Mouse (Mus musculus) heart, embryonic 13.5 days (tissue): ENCODE measurements at regions not wholly inside any gene's neighbourhood (a gene's known extent, or its start where the extent isn't known, plus 50 kb on each side); places are given as distances from the start of the nearest gene placed in this dataset.

Experiments
- ATAC-seq: fragments of 200-750 bp; cut with Nextera tagmentation; 2 replicates; pipeline ENCODE4 v1.8.0; 2017; ENCODE audit warnings: moderate TSS enrichment; ENCODE audit not compliant: insufficient number of reproducible peaks, low FRiP score, low TSS enrichment; ENCODE audit errors: extremely low read depth
- H3K27ac ChIP-seq: fragments of 300-500 bp; sonication (generic); replicated peaks from 2 replicates; pipeline ENCODE4 v1.5.1; 2015; ENCODE audit warnings: moderate library complexity, mild to moderate bottlenecking, inconsistent platforms
- H3K27me3 ChIP-seq: fragments of 300-500 bp; sonication (generic); replicated peaks from 2 replicates; pipeline ENCODE4 v1.6.1; 2015; ENCODE audit warnings: mild to moderate bottlenecking, inconsistent platforms
- H3K36me3 ChIP-seq: fragments of 300-500 bp; sonication (generic); 2 replicates; pipeline ENCODE4 v1.6.1; 2015; ENCODE audit warnings: mild to moderate bottlenecking, inconsistent platforms
- H3K4me1 ChIP-seq: fragments of 300-500 bp; sonication (generic); 2 replicates; pipeline ENCODE4 v1.6.1; 2015; ENCODE audit warnings: inconsistent platforms
- H3K4me2 ChIP-seq: fragments of 300-500 bp; sonication (generic); 2 replicates; pipeline ENCODE4 v1.6.1; 2015; ENCODE audit warnings: inconsistent platforms, mild to moderate bottlenecking, moderate library complexity
- H3K4me3 ChIP-seq: fragments of 300-500 bp; sonication (generic); 2 replicates; pipeline ENCODE4 v1.5.1; 2015; ENCODE audit warnings: moderate library complexity, mild to moderate bottlenecking, inconsistent platforms
- H3K9ac ChIP-seq: fragments of 300-500 bp; sonication (generic); 2 replicates; pipeline ENCODE4 v1.6.1; 2015; ENCODE audit warnings: inconsistent platforms, mild to moderate bottlenecking, moderate library complexity
- H3K9me3 ChIP-seq: fragments of 300-500 bp; sonication (generic); 2 replicates; pipeline ENCODE4 v1.6.1; 2016; ENCODE audit warnings: inconsistent platforms
- WGBS: fragments of 180-500 bp; shearing (Covaris S2); methylation state at CpG from one replicate; pipeline ENCODE4 v1.1.7; 2015; ENCODE audit warnings: mixed read lengths; 5-methylcytosine and 5-hydroxymethylcytosine counted together

DNA sequence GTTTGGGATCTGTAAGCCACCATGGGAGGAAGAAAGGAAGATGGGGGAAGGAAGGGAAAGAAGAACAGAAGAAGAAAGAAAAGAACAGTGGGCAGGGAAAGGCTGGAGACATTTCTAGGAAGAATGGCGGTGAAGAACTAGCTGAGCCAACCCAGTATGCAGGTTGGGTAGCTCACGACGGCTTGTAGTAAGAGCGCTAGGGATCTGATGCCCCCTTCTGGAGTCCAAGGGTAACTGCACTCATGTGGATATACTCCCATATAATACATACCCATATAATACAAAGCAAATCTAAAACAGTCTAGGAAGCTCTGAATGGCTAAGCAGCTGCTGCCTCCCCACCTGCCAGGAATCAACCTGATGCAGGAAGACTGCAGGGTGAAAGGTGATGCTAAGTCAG lies 100.2 kb upstream of the Gli2 start:
- no peak for ATAC-seq
- Histone ChIP-seq H3K27ac (no peak overlapping the region), H3K27me3 (no peaks in the 10 kb centered on the region), H3K9me3 (0 out of 2 replicates have a peak, but pooled peaks cover 3% of the 10 kb centered on the region), H3K9ac (no peak overlapping the region), H3K4me3 (no peak overlapping the region), H3K4me1 (no peaks in the 10 kb centered on the region), H3K4me2 (no peak overlapping the region), H3K36me3 (no peaks in the 10 kb centered on the region)
- 92% methylated on average over 4 of the region's 4 CpGs for WGBS

DNA sequence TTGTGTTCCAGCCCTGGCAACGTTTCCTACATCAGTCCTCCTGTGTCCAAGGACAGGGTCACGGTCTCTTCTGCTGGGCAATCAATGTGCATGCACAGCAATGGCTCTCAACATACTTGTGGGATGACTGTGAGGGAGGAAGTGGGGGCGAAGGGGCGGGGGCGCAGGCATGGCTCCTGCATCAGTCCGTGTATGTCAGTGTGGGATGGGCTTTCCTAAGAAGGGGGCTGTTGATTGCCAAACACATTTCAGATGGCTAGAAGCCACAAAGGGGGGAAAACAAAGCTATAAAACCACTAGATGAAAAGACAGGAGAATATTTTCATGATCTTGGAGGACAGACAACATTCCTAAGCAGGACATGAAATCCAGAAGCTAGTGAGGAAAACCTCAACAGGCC lies 99.4 kb upstream of the Gli2 start:
- Histone ChIP-seq H3K27me3 (no peaks in the 10 kb centered on the region), H3K36me3 (no peaks in the 10 kb centered on the region)
- WGBS, result 81% methylated on average over 6 of the region's 6 CpGs

DNA sequence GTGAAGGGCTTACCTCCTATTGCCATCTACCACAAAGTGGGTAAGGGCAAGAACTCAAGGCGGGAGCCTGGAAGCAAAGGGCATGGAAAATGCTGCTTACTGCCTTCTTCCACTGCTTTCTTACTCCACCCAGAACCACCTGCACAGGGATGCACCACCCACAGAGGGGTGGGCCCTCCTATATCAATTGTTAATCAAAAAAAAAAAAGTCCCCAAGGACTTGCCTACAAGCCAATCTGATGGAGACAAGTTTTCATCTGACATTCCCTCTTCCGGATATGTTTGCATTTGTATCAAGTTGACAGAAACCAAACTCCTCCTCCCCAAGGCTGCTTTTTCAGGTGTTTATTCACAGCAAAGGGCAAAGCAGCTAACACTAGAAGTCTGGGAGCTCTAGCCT lies 94.1 kb upstream of the Gli2 start:
- Histone ChIP-seq H3K4me1 (no peaks in the 10 kb centered on the region), H3K9me3 (no peaks in the 10 kb centered on the region), H3K4me2 (no peak overlapping the region), H3K27me3 (no peaks in the 10 kb centered on the region; the same call in 1 of the 2 replicates), H3K9ac (no peak overlapping the region), H3K36me3 (no peaks in the 10 kb centered on the region), H3K4me3 (no peak overlapping the region), H3K27ac (no peak overlapping the region)
- ATAC-seq, result no peak
- 73% methylated on average over 2 of the region's 2 CpGs for WGBS

More for the DNA sequence above, 99.4 kb upstream of the Gli2 start:
- Histone ChIP-seq H3K27ac (no peak overlapping the region), H3K4me3 (no peak overlapping the region), H3K4me1 (no peaks in the 10 kb centered on the region), H3K9ac (no peak overlapping the region), H3K4me2 (no peak overlapping the region), H3K9me3 (0 out of 2 replicates have a peak, but pooled peaks cover 3% of the 10 kb centered on the region)
- ATAC-seq, result no peak

DNA sequence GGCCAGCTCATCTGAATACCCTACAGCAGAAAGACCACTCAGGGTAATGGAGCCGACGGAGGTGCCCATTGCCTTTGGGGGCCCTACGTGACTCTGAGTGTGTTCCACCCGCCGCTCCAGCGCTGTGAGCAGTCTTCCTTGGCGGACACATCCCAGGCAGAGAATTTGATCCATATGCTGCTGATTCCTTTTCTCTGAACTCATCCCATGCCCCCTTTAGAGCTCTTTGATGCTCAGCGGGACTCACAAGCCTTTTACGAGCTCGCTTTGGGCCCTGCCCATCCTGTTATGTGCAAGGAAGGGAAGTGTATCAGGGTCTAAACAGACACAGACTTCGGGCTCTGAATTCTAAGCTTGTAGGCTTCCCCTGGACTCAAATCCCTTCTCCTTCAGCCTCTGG lies 90.4 kb upstream of the Gli2 start:
- H3K27ac ChIP-seq, result no peak overlapping the region
- no peak for ATAC-seq
- H3K4me1 ChIP-seq, result no peaks in the 10 kb centered on the region
- no peak overlapping the region for H3K9ac ChIP-seq
- H3K9me3 ChIP-seq, result no peaks in the 10 kb centered on the region
- 63% methylated on average over 11 of the region's 11 CpGs for WGBS
- H3K4me2 ChIP-seq, result no peak overlapping the region
- no peaks in the 10 kb centered on the region; the same call in 1 of the 2 replicates for H3K27me3 ChIP-seq
- H3K4me3 ChIP-seq, result no peak overlapping the region
- H3K36me3 ChIP-seq, result no peaks in the 10 kb centered on the region

DNA sequence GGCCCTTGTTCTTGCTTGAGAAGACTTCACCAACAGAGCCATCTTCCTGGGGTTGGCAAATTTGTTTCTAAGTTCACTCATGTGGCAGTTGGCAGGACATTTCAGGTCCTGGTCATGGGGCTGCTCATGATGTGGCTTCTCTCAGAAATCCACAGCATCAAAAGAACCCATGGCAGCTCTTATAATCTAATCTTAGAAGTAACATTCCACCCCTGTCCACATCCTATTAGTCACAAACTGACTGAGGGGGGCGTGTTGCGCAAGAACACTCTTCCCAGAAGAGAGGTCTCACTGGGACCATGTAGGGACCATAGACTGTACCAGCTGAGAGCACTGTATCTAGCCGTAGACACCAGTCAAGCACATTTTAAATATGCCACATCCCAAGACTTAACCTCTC lies 75.6 kb upstream of the Gli2 start:
- Histone ChIP-seq H3K4me1 (no peaks in the 10 kb centered on the region), H3K27ac (no peak overlapping the region), H3K36me3 (no peaks in the 10 kb centered on the region), H3K4me3 (no peak overlapping the region), H3K9ac (no peak overlapping the region), H3K27me3 (peaks cover 3% of the 10 kb centered on the region; the same call in 1 of the 2 replicates), H3K4me2 (no peak overlapping the region), H3K9me3 (no peaks in the 10 kb centered on the region)
- 82% methylated on average over 3 of the region's 3 CpGs for WGBS
- ATAC-seq, result no peak

DNA sequence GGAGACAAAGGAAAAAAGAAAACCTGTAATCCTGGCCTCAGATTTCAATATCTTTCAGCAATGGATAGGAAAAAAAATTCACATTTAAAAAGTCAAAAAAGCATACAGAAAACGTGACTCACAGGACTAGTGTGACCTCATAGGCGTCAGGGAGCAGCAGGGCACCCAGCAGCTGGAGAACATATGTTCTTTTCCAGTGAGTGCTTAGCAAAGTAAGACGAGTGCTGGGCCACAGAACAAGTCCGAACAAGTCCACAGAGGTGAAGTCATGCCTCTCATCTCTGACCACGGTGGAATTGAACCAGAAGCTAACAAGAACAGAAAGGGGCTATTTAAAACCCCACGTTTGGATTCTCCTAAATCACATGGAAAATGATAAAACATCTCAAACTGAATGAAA lies 72.1 kb upstream of the Gli2 start:
- H3K27ac ChIP-seq, result no peak overlapping the region
- WGBS, result 52% methylated on average over 6 of the region's 6 CpGs
- H3K9me3 ChIP-seq, result no peaks in the 10 kb centered on the region
- no peak overlapping the region for H3K4me2 ChIP-seq
- H3K9ac ChIP-seq, result no peak overlapping the region
- no peak for ATAC-seq
- no peaks in the 10 kb centered on the region for H3K36me3 ChIP-seq
- H3K27me3 ChIP-seq, result no peaks in the 10 kb centered on the region
- no peaks in the 10 kb centered on the region for H3K4me1 ChIP-seq
- no peak overlapping the region for H3K4me3 ChIP-seq

DNA sequence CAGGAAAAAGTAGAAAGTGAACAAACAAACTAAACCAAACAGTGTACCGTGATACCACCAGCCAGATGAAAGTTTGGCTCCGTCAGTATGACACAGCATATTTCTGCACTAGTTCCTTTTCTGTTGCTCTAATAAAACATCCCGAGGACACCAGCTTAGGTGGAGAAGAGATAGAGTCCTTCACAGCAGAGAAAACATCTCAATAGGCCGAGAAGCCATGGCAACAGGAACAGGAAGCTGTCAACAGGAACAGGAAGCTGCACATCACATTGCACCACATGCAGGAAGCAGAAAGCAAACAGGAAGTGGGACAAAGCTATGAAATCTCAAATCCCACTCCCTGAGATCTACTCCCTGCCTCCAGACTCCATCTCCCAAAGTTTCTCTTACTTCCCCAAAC lies 71.4 kb upstream of the Gli2 start:
- ATAC-seq, result no peak
- Histone ChIP-seq H3K27ac (no peak overlapping the region), H3K4me2 (no peak overlapping the region), H3K27me3 (no peaks in the 10 kb centered on the region), H3K9me3 (no peaks in the 10 kb centered on the region), H3K4me1 (no peaks in the 10 kb centered on the region), H3K4me3 (no peak overlapping the region), H3K36me3 (no peaks in the 10 kb centered on the region), H3K9ac (no peak overlapping the region)
- WGBS, result 67% methylated on average over 4 of the region's 4 CpGs

DNA sequence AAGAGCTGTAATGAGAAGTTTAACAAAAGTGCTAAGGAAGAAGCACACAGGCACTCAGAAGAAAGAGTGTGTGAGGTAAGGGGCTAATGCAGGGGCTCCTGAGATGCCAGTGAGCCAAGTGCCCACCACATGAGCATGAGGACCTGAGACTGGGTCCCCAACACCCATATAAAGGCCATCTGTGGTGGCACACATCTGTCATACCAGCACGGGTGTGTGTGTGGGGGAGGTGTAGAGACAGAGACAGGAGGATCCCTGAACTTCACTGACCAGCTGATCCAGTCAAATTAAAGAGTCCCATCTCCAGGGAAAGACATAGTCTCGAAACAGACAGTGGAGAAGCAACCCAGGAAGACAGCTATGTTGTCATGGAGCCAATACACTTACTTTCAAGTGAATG lies 70.6 kb upstream of the Gli2 start:
- no peak overlapping the region for H3K9ac ChIP-seq
- H3K4me2 ChIP-seq, result no peak overlapping the region
- no peaks in the 10 kb centered on the region for H3K9me3 ChIP-seq
- 71% methylated on average over 2 of the region's 2 CpGs for WGBS
- H3K27ac ChIP-seq, result no peak overlapping the region
- no peaks in the 10 kb centered on the region for H3K36me3 ChIP-seq
- no peak for ATAC-seq
- no peaks in the 10 kb centered on the region for H3K4me1 ChIP-seq
- no peak overlapping the region for H3K4me3 ChIP-seq
- H3K27me3 ChIP-seq, result no peaks in the 10 kb centered on the region

DNA sequence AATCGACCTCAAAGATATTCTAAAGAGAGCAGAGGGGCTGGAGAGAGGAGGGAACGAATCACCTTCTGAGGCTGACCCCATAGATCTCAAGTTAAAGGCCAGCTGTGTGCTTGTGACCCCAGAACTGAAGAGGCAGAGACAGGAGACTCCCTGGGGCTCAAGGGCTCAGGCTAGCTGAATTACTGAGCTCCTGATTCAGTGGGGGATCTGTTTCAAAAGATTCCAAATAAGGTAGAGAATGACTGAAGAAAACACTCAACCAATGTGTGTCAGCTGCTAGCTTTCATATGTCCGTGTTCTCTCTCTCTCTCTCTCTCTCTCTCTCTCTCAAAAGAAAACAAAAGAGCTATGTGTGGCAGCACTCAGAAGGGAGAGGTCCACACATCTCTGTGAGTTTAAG lies 70.0 kb upstream of the Gli2 start:
- 30% methylated on average over 3 of the region's 3 CpGs for WGBS
- H3K9ac ChIP-seq, result no peak overlapping the region

DNA sequence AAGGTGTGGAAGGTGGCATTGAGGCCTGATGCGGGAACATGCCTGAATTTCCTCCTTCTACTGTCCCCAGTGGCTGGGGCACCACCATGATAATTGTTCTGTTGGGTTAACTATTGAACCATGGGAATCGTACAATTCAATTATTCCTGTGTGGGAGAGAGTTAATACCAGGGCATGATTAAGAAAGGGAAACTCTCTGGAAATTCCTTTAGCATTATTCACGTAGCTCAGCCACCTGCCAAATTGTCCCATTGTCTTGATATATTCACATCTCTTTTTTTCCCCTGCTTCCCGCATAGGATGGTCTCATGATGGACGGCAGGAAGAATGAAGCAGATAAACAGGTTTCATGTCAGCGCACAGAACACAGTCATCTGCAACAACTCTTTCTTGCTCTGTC lies 69.6 kb upstream of the Gli2 start:
- 59% methylated on average over 6 of the region's 6 CpGs for WGBS
- no peak overlapping the region for H3K27ac ChIP-seq
- no peaks in the 10 kb centered on the region for H3K36me3 ChIP-seq
- H3K4me2 ChIP-seq, result no peak overlapping the region
- no peak for ATAC-seq
- H3K9me3 ChIP-seq, result no peaks in the 10 kb centered on the region
- no peaks in the 10 kb centered on the region for H3K27me3 ChIP-seq
- no peak overlapping the region for H3K4me3 ChIP-seq
- no peak overlapping the region for H3K9ac ChIP-seq
- H3K4me1 ChIP-seq, result no peaks in the 10 kb centered on the region

More for the DNA sequence above, 70.0 kb upstream of the Gli2 start:
- Histone ChIP-seq H3K4me2 (no peak overlapping the region), H3K36me3 (no peaks in the 10 kb centered on the region), H3K4me3 (no peak overlapping the region), H3K27ac (no peak overlapping the region), H3K27me3 (no peaks in the 10 kb centered on the region), H3K4me1 (no peaks in the 10 kb centered on the region), H3K9me3 (no peaks in the 10 kb centered on the region)
- no peak for ATAC-seq

DNA sequence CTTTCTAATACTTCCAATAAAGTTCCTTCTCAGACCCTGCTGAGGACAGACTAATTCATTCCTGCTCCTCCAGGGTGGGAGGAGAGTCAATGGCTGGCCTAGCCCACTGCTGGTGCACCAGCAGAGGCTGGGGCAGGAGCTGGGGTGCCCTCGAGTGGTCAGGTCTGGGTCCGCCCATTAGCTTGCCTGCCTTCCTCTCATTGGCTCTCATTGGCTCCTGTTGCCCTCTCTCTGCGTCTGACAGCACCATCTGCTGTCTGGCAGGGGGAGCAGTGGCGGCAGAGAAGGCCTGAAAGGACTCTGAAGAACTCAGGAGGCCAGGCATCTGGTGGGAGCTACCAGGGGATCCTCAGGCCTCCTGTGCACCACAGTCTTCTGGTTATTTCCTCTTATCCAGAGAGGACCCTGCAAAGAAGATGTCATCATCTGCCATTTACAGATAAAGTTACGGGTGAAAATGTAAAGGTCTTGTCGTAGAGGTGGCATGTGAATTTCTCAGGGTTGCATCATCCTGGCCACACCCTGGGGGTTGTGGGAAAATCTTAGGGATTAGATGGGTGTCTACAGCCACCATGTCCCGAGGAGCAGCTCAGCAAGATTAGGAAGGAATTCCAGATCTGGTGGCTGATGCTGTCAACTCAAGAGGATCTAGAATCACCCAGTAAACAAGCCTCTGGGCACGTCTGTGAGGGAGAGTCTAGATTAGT lies 66.6 kb upstream of the Gli2 start:
- H3K27ac ChIP-seq, result no peak overlapping the region
- no peak for ATAC-seq
- WGBS, result 31% methylated on average over 8 of the region's 8 CpGs

DNA sequence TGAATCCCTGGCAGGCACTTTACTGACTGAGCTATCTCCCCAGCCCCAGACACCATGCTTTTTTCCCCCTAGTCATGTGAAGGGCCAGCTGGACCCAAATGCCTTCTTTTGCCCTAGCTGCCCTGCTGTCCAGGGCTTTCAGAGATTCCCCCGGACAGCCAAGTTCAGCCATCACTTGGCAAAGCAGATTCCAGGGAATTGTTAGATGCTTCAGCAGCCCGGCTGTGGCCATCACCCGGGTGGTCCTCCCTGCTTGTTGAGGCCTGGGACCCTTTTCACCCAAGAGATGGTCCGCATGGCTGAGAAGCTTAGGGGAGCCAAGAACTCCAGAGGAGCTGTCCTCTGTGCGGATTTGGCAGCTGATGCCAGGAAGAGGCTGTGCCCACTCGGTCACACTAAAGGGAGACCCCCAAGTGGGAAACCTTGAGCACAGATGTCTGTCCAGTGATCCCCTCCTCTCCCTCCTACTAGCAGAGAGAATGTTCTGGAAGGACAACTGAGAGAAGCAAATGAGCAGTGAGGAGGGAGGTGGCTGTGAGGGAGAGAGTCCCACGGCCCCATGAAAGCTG lies 61.8 kb upstream of the Gli2 start:
- H3K9ac ChIP-seq, result no peak overlapping the region
- 67% methylated on average over 7 of the region's 7 CpGs for WGBS
- H3K27ac ChIP-seq, result no peak overlapping the region
- no peaks in the 10 kb centered on the region for H3K27me3 ChIP-seq
- ATAC-seq, result no peak
- no peaks in the 10 kb centered on the region for H3K4me1 ChIP-seq
- H3K4me3 ChIP-seq, result no peak overlapping the region
- no peaks in the 10 kb centered on the region for H3K36me3 ChIP-seq
- no peak overlapping the region for H3K4me2 ChIP-seq
- H3K9me3 ChIP-seq, result no peaks in the 10 kb centered on the region

More for the DNA sequence above, 66.6 kb upstream of the Gli2 start:
- H3K9me3 ChIP-seq, result no peaks in the 10 kb centered on the region
- H3K4me3 ChIP-seq, result no peak overlapping the region
- H3K27me3 ChIP-seq, result no peaks in the 10 kb centered on the region
- no peak overlapping the region for H3K4me2 ChIP-seq
- no peaks in the 10 kb centered on the region for H3K4me1 ChIP-seq
- no peak overlapping the region for H3K9ac ChIP-seq
- H3K36me3 ChIP-seq, result no peaks in the 10 kb centered on the region
